Mouse (Mus musculus) limb, embryonic 14.5 days (tissue): ENCODE data around the gene Cadm4. TPM values are rescaled to one million over a fixed set of nuclear protein-coding genes. Genes with fewer than 3 reads are reported as not detected.
A peak's percentile ranks its signal among the peaks of the same experiment; 100 is the strongest.

Experiments used
- ATAC-seq: fragments of 200-750 bp; cut with Nextera tagmentation; 2 replicates; pipeline ENCODE4 v1.8.0; 2017; ENCODE audit warnings: low read depth, moderate number of reproducible peaks, moderate TSS enrichment; ENCODE audit not compliant: low FRiP score
- DNase-seq: peaks from one replicate; pipeline ENCODE4 v3.0.0-alpha.2; 2015; ENCODE audit warnings: low spot score
- H3K27ac ChIP-seq: fragments of 300-500 bp; sonication (generic); replicated peaks from 2 replicates; pipeline ENCODE4 v1.5.1; 2014; ENCODE audit warnings: low read depth, mild to moderate bottlenecking, low read length, moderate library complexity, mixed read lengths
- H3K27me3 ChIP-seq: fragments of 300-500 bp; sonication (generic); 2 replicates; pipeline ENCODE4 v1.6.1; 2014; ENCODE audit warnings: low read length, mixed read lengths; ENCODE audit not compliant: control insufficient read depth, insufficient read depth
- H3K36me3 ChIP-seq: fragments of 300-500 bp; sonication (generic); 2 replicates; pipeline ENCODE4 v1.6.1; 2014; ENCODE audit warnings: mild to moderate bottlenecking, low read length, moderate library complexity, mixed read lengths; ENCODE audit not compliant: control insufficient read depth, insufficient read depth
- H3K4me1 ChIP-seq: fragments of 300-500 bp; sonication (generic); 2 replicates; pipeline ENCODE4 v1.6.1; 2014; ENCODE audit warnings: antibody characterized with exemption, low read length, mixed read lengths; ENCODE audit not compliant: control insufficient read depth, insufficient read depth
- H3K4me2 ChIP-seq: fragments of 300-500 bp; sonication (generic); replicated peaks from 2 replicates; pipeline ENCODE4 v1.6.1; 2014; ENCODE audit warnings: low read depth, mild to moderate bottlenecking, low read length, moderate library complexity; ENCODE audit not compliant: severe bottlenecking
- H3K4me3 ChIP-seq: fragments of 300-500 bp; sonication (generic); replicated peaks from 2 replicates; pipeline ENCODE4 v1.5.1; 2014; ENCODE audit warnings: low read length
- H3K9ac ChIP-seq: fragments of 300-500 bp; sonication (generic); 2 replicates; pipeline ENCODE4 v1.6.1; 2014; ENCODE audit warnings: mild to moderate bottlenecking, low read depth, low read length, moderate library complexity; ENCODE audit not compliant: severe bottlenecking
- H3K9me3 ChIP-seq: fragments of 300-500 bp; sonication (generic); 2 replicates; pipeline ENCODE4 v1.6.1; 2016; ENCODE audit warnings: low read length; ENCODE audit not compliant: control insufficient read depth
- POLR2A ChIP-seq: fragments of 200-500 bp; IDR thresholded peaks from 2 replicates; pipeline ENCODE4 v1.8.0; 2012; ENCODE audit warnings: inconsistent platforms, mild to moderate bottlenecking, moderate library complexity, borderline replicate concordance; ENCODE audit not compliant: insufficient read depth, insufficient read length; ENCODE audit errors: extremely low read depth
- WGBS: fragments of 180-500 bp; shearing (Covaris S2); extraction: QIAGEN DNeasy Blood & Tissue Kit; methylation state at CpG from one replicate; pipeline ENCODE4 v1.1.7; 2014; 5-methylcytosine and 5-hydroxymethylcytosine counted together
- polyA plus RNA-seq, 2 experiments: library from polyadenylated mRNA; depleted of rRNA in 1 of 2; stranded (reverse) in 1 of 2; unstranded in 1 of 2; fragments of >200 nt; fragmentation: Nextera tagmentation in 1 of 2; extraction: Ambion mirVana in 1 of 2; gene quantifications; 2 replicates each; pipeline versions ENCODE4 v1.2.1 to v1.2.3; 2012 to 2014

Gene Cadm4
- polyA plus RNA-seq, 2 experiments: 2.1 to 21.1 TPM

DNA sequence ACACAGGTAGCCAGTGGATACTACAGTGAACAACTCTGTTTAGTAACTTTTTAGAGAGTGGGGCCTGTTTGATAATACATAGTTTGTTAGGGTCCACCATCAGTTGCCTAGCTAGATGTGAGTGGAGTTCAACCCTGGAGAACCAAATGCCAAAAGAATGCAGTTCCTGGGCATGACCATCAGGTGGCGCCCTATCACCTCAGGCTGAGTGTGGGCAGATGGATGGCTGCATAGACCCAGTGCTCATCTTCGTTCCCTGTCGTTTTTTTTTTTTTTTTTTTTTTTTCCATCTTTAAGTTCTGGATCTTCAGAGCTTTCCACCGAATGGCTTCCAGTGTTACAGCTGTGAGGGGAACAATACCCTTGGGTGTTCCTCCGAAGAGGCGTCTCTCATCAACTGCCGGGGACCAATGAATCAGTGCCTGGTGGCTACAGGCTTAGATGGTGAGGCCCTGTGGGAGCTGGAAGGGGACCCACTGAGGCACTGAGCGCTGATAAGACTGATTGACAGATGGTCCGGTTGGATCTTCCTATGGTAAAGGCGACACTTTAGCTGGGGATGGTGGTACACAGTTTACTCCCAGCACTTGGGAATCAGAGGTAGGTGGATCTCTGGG lies 7.8 kb upstream of the Cadm4 start:
- Histone ChIP-seq H3K9me3 (no peaks in the 10 kb centered on the region), H3K9ac (no peak overlapping the region), H3K4me3 (no peak overlapping the region), H3K27ac (no peak overlapping the region), H3K4me1 (no peaks in the 10 kb centered on the region), H3K27me3 (no peaks in the 10 kb centered on the region), H3K4me2 (no peak overlapping the region), H3K36me3 (no peaks in the 10 kb centered on the region)
- WGBS: 58% methylated on average over 10 of the region's 10 CpGs
- no peak for TF ChIP-seq POLR2A
- ATAC-seq (0 out of 2 replicates have a peak, but pooled peaks have one; percentile 30), DNase-seq (peak; percentile 35)

DNA sequence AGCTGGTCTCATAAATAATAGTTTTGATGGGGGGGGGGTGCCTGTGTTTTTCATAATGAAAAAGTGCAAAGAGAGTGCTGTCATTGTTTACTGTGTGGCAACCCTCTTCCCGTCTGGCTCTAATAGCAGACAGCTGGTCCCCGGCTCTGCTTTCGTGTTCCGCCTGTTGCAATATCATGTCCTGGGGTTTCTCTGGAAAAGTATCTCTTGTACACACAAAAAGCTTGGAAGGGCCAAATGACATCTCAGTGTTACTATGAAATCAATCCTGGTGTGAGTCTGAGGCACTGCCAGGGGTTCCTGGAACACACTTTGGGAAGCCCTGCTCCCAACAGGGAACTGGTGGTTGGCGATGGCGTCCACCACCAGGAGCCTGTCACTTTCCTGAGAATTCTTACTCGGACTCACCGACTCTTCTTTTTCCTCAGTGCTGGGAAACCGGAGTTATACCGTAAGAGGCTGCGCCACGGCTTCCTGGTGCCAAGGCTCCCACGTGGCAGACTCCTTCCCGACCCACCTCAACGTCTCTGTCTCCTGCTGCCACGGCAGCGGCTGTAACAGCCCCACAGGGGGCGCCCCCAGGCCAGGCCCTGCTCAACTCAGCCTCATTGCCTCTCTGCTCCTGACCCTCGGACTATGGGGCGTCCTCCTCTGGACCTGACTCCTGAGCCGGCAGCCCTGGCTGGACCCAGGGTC lies 6.9 kb upstream of the Cadm4 start:
- no peak overlapping the region for H3K27ac ChIP-seq
- TF ChIP-seq POLR2A: no peak
- H3K4me1 ChIP-seq: no peaks in the 10 kb centered on the region
- H3K9me3 ChIP-seq: no peaks in the 10 kb centered on the region
- WGBS: 40% methylated on average over 20 of the region's 21 CpGs
- no peaks in the 10 kb centered on the region for H3K27me3 ChIP-seq
- no peak overlapping the region for H3K9ac ChIP-seq
- H3K4me2 ChIP-seq: 0 out of 2 replicates have a peak overlapping the region, but pooled peaks have one; percentile 2
- ATAC-seq (no peak), DNase-seq (no peak)
- no peaks in the 10 kb centered on the region for H3K36me3 ChIP-seq
- no peak overlapping the region for H3K4me3 ChIP-seq

DNA sequence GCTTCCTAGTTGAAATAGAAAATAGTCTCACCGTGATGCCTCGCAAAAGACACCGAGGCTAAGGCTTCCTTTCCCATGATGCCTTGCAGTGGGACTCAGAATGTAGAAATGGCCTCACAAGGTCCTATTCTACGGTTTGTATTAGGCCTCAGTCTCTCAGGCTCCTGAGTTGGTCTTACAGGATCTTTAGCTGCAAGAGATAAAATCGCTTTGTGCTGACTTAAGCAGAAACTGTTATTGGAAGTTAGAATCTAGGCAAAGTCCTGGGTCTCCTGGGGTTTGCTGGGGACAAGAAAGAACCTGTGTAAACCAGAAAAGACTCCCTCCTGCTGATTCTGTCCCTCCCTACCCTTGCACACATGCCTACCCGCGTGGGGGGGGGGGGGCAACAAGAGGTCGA lies 5.5 kb upstream of the Cadm4 start:
- DNase-seq (no peak), ATAC-seq (no peak)
- Histone ChIP-seq H3K27me3 (0 out of 2 replicates have a peak, but pooled peaks cover 2% of the 10 kb centered on the region), H3K9me3 (no peaks in the 10 kb centered on the region), H3K9ac (no peak overlapping the region), H3K4me1 (no peaks in the 10 kb centered on the region), H3K4me2 (no peak overlapping the region), H3K27ac (no peak overlapping the region), H3K4me3 (no peak overlapping the region), H3K36me3 (no peaks in the 10 kb centered on the region)
- TF ChIP-seq POLR2A: no peak
- 83% methylated on average over 8 of the region's 8 CpGs for WGBS

DNA sequence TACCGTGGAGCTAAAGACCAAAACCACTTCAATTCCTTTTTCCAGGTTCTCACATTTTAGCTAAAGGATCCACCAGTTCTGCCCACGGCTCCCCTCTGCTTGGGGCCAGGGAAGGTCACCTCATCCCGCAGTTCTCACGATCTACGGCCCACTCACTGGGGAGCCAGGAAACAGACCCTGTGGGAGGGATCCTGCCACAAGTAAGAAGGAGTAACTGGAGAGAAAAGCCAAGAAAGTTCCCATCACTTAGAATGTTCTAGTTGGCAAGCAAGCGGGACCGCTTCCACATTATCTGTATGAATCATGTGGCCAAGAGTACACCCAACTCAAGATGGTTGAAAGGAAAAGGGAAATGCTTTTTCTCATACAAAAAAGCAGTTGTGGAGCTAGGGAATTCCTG lies 5.0 kb upstream of the Cadm4 start:
- ATAC-seq (no peak), DNase-seq (no peak)
- no peak overlapping the region for H3K4me2 ChIP-seq
- WGBS: 85% methylated on average over 7 of the region's 7 CpGs
- H3K4me3 ChIP-seq: no peak overlapping the region
- H3K27me3 ChIP-seq: 0 out of 2 replicates have a peak, but pooled peaks cover 5% of the 10 kb centered on the region
- H3K4me1 ChIP-seq: no peaks in the 10 kb centered on the region
- H3K9me3 ChIP-seq: no peaks in the 10 kb centered on the region
- TF ChIP-seq POLR2A: no peak
- H3K27ac ChIP-seq: no peak overlapping the region
- H3K9ac ChIP-seq: no peak overlapping the region
- H3K36me3 ChIP-seq: no peaks in the 10 kb centered on the region

DNA sequence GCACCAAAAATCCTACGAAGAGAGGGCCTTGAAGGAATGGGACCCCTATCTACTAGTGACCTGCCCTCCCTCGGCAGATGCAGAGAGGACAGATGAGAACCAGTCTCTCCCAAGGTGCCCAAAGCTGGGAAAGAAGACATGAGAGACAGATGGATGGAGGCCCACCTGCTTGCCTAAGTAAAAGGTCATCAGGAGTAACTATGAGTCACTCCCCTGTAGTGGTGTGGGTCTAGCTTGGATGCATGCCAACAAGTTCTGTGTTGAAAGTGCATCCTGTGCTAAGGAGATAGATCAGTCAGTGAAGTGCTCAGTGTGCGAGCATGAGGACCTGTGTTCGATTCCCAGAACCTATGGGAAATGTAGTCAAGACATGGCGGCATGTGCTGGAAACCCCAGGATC lies 2.9 kb upstream of the Cadm4 start:
- Histone ChIP-seq H3K4me1 (no peaks in the 10 kb centered on the region), H3K9me3 (no peaks in the 10 kb centered on the region), H3K27ac (no peak overlapping the region), H3K4me2 (no peak overlapping the region), H3K9ac (no peak overlapping the region), H3K36me3 (no peaks in the 10 kb centered on the region), H3K4me3 (no peak overlapping the region), H3K27me3 (peaks cover 9% of the 10 kb centered on the region; the same call in 1 of the 2 replicates)
- no peak for DNase-seq
- no peak for ATAC-seq
- 91% methylated on average over 5 of the region's 5 CpGs for WGBS
- TF ChIP-seq POLR2A: no peak
